Mouse (Mus musculus) liver, embryonic 12.5 days (tissue): ENCODE measurements at regions not wholly inside any gene's neighbourhood (a gene's known extent, or its start where the extent isn't known, plus 50 kb on each side); places are given as distances from the start of the nearest gene placed in this dataset.
A peak's percentile ranks its signal among the peaks of the same experiment; 100 is the strongest.

Source experiments
- ATAC-seq: fragments of 200-750 bp; cut with Nextera tagmentation; 2 replicates; pipeline ENCODE4 v1.8.0; 2017; ENCODE audit warnings: moderate number of reproducible peaks, mild to moderate bottlenecking, moderate library complexity
- H3K27ac ChIP-seq: fragments of 300-500 bp; sonication (generic); 2 replicates; pipeline ENCODE4 v1.5.1; 2016; ENCODE audit warnings: mild to moderate bottlenecking
- H3K27me3 ChIP-seq: fragments of 300-500 bp; sonication (generic); replicated peaks from 2 replicates; pipeline ENCODE4 v1.6.1; 2016; ENCODE audit warnings: mild to moderate bottlenecking, moderate library complexity
- H3K36me3 ChIP-seq: fragments of 300-500 bp; sonication (generic); 2 replicates; pipeline ENCODE4 v1.6.1; 2016; ENCODE audit warnings: mild to moderate bottlenecking, moderate library complexity
- H3K4me1 ChIP-seq: fragments of 300-500 bp; sonication (generic); 2 replicates; pipeline ENCODE4 v1.6.1; 2016
- H3K4me2 ChIP-seq: fragments of 300-500 bp; sonication (generic); 2 replicates; pipeline ENCODE4 v1.6.1; 2016; ENCODE audit warnings: mild to moderate bottlenecking, moderate library complexity
- H3K4me3 ChIP-seq: fragments of 300-500 bp; sonication (generic); 2 replicates; pipeline ENCODE4 v1.5.1; 2016; ENCODE audit warnings: mild to moderate bottlenecking, moderate library complexity
- H3K9ac ChIP-seq: fragments of 300-500 bp; sonication (generic); 2 replicates; pipeline ENCODE4 v1.6.1; 2016; ENCODE audit warnings: mild to moderate bottlenecking, moderate library complexity
- H3K9me3 ChIP-seq: fragments of 300-500 bp; sonication (generic); replicated peaks from 2 replicates; pipeline ENCODE4 v1.6.1; 2016; ENCODE audit warnings: mild to moderate bottlenecking, moderate library complexity
- WGBS: fragments of 180-500 bp; shearing (Covaris S2); methylation state at CpG from one replicate; pipeline ENCODE4 v1.1.7; 2016; ENCODE audit not compliant: insufficient replicate concordance; 5-methylcytosine and 5-hydroxymethylcytosine counted together

GRCm38 (mm10) chr16:97234321-97234720 is 63.8 kb upstream of the Dscam start:
- Histone ChIP-seq H3K27me3 (no peaks in the 10 kb centered on the region), H3K27ac (no peak overlapping the region), H3K4me3 (no peak overlapping the region), H3K4me2 (no peak overlapping the region), H3K9ac (no peak overlapping the region), H3K36me3 (no peaks in the 10 kb centered on the region), H3K4me1 (no peaks in the 10 kb centered on the region), H3K9me3 (no peaks in the 10 kb centered on the region)
- WGBS, result 32% methylated on average over 3 of the region's 3 CpGs
- no peak for ATAC-seq

- no peaks in the 10 kb centered on the region for H3K27me3 ChIP-seq
- peaks cover 3% of the 10 kb centered on the region for H3K4me1 ChIP-seq
- H3K4me2 ChIP-seq, result no peak overlapping the region
- H3K36me3 ChIP-seq, result no peaks in the 10 kb centered on the region
- H3K27ac ChIP-seq, result no peak overlapping the region
- no peaks in the 10 kb centered on the region for H3K9me3 ChIP-seq
- H3K4me3 ChIP-seq, result no peak overlapping the region
- peak; percentile 71; the same call in 1 of the 2 replicates for ATAC-seq
- 48% methylated on average over 5 of the region's 5 CpGs for WGBS
- H3K9ac ChIP-seq, result no peak overlapping the region
These were observed 69.1 kb upstream of the Dscam start for GRCm38 (mm10) chr16:97239626-97240025.

- Histone ChIP-seq H3K9me3 (no peaks in the 10 kb centered on the region), H3K4me3 (no peak overlapping the region), H3K4me1 (peaks cover 3% of the 10 kb centered on the region), H3K36me3 (no peaks in the 10 kb centered on the region), H3K27me3 (no peaks in the 10 kb centered on the region), H3K27ac (no peak overlapping the region), H3K4me2 (no peak overlapping the region), H3K9ac (no peak overlapping the region)
- WGBS, result 31% methylated on average over 7 of the region's 7 CpGs
- 0 out of 2 replicates have a peak, but pooled peaks have one; percentile 30 for ATAC-seq
These were observed 69.5 kb upstream of the Dscam start for GRCm38 (mm10) chr16:97240085-97240484.

GRCm38 (mm10) chr16:97240859-97241360 is 70.4 kb upstream of the Dscam start:
- WGBS, result 56% methylated on average over 8 of the region's 8 CpGs
- H3K9ac ChIP-seq, result no peak overlapping the region
- no peak overlapping the region for H3K4me2 ChIP-seq
- H3K27ac ChIP-seq, result no peak overlapping the region
- ATAC-seq, result no peak
- no peaks in the 10 kb centered on the region for H3K9me3 ChIP-seq
- H3K4me3 ChIP-seq, result no peak overlapping the region
- H3K27me3 ChIP-seq, result no peaks in the 10 kb centered on the region
- H3K36me3 ChIP-seq, result no peaks in the 10 kb centered on the region
- H3K4me1 ChIP-seq, result peaks cover 3% of the 10 kb centered on the region

- ATAC-seq, result no peak
- H3K27me3 ChIP-seq, result no peaks in the 10 kb centered on the region
- H3K4me2 ChIP-seq, result no peak overlapping the region
- H3K4me3 ChIP-seq, result no peak overlapping the region
- no peaks in the 10 kb centered on the region for H3K9me3 ChIP-seq
- H3K4me1 ChIP-seq, result peaks cover 3% of the 10 kb centered on the region
- H3K9ac ChIP-seq, result no peak overlapping the region
- no peaks in the 10 kb centered on the region for H3K36me3 ChIP-seq
- H3K27ac ChIP-seq, result no peak overlapping the region
These were observed 71.1 kb upstream of the Dscam start for GRCm38 (mm10) chr16:97241639-97242038.

GRCm38 (mm10) chr16:97250488-97250887 is 79.9 kb upstream of the Dscam start:
- H3K27ac ChIP-seq, result no peak overlapping the region
- H3K4me2 ChIP-seq, result no peak overlapping the region
- H3K27me3 ChIP-seq, result no peaks in the 10 kb centered on the region
- H3K4me3 ChIP-seq, result no peak overlapping the region
- H3K9ac ChIP-seq, result no peak overlapping the region
- H3K36me3 ChIP-seq, result no peaks in the 10 kb centered on the region
- no peak for ATAC-seq
- no peaks in the 10 kb centered on the region for H3K9me3 ChIP-seq
- 60% methylated on average over 6 of the region's 6 CpGs for WGBS
- no peaks in the 10 kb centered on the region for H3K4me1 ChIP-seq

- no peak overlapping the region for H3K4me3 ChIP-seq
- no peak overlapping the region for H3K27ac ChIP-seq
- H3K9ac ChIP-seq, result no peak overlapping the region
- no peaks in the 10 kb centered on the region for H3K36me3 ChIP-seq
- H3K27me3 ChIP-seq, result no peaks in the 10 kb centered on the region
- H3K4me2 ChIP-seq, result no peak overlapping the region
- H3K9me3 ChIP-seq, result no peaks in the 10 kb centered on the region
- ATAC-seq, result no peak; the same call in 1 of the 2 replicates
- H3K4me1 ChIP-seq, result no peaks in the 10 kb centered on the region
- WGBS, result 72% methylated on average over 1 of the region's 1 CpGs
These were observed 82.0 kb upstream of the Dscam start for GRCm38 (mm10) chr16:97252551-97252950.

- H3K4me1 ChIP-seq, result no peaks in the 10 kb centered on the region
These were observed 82.6 kb upstream of the Dscam start for GRCm38 (mm10) chr16:97252997-97253635.

GRCm38 (mm10) chr16:97258821-97259220 is 88.3 kb upstream of the Dscam start:
- peaks cover 8% of the 10 kb centered on the region for H3K27me3 ChIP-seq
- WGBS, result 71% methylated on average over 6 of the region's 6 CpGs

More at GRCm38 (mm10) chr16:97252997-97253635, 82.6 kb upstream of the Dscam start:
- Histone ChIP-seq H3K27me3 (no peaks in the 10 kb centered on the region), H3K4me2 (no peak overlapping the region), H3K9ac (no peak overlapping the region), H3K36me3 (no peaks in the 10 kb centered on the region), H3K27ac (no peak overlapping the region), H3K9me3 (no peaks in the 10 kb centered on the region), H3K4me3 (no peak overlapping the region)
- 43% methylated on average over 2 of the region's 2 CpGs for WGBS
- no peak for ATAC-seq

GRCm38 (mm10) chr16:97263451-97263850 is 92.9 kb upstream of the Dscam start:
- 22% methylated on average over 6 of the region's 6 CpGs for WGBS
- H3K4me1 ChIP-seq, result no peaks in the 10 kb centered on the region
- no peak overlapping the region for H3K4me2 ChIP-seq
- ATAC-seq, result no peak
- H3K9me3 ChIP-seq, result no peaks in the 10 kb centered on the region
- no peak overlapping the region for H3K4me3 ChIP-seq
- H3K27me3 ChIP-seq, result peaks cover 8% of the 10 kb centered on the region
- H3K36me3 ChIP-seq, result no peaks in the 10 kb centered on the region
- H3K9ac ChIP-seq, result no peak overlapping the region
- no peak overlapping the region for H3K27ac ChIP-seq

More at GRCm38 (mm10) chr16:97258821-97259220, 88.3 kb upstream of the Dscam start:
- H3K9ac ChIP-seq, result no peak overlapping the region
- ATAC-seq, result no peak
- H3K4me3 ChIP-seq, result no peak overlapping the region
- no peak overlapping the region for H3K27ac ChIP-seq
- no peak overlapping the region for H3K4me2 ChIP-seq
- no peaks in the 10 kb centered on the region for H3K9me3 ChIP-seq
- no peaks in the 10 kb centered on the region for H3K36me3 ChIP-seq
- no peaks in the 10 kb centered on the region for H3K4me1 ChIP-seq

- no peak for ATAC-seq
- WGBS, result 63% methylated on average over 7 of the region's 7 CpGs
These were observed 86.0 kb upstream of the Bace2 start for GRCm38 (mm10) chr16:97270417-97271133.

GRCm38 (mm10) chr16:97271264-97271663 is 85.3 kb upstream of the Bace2 start:
- 78% methylated on average over 8 of the region's 8 CpGs for WGBS
- H3K27me3 ChIP-seq, result no peaks in the 10 kb centered on the region
- no peaks in the 10 kb centered on the region for H3K36me3 ChIP-seq
- H3K4me2 ChIP-seq, result no peak overlapping the region
- H3K9ac ChIP-seq, result no peak overlapping the region
- H3K27ac ChIP-seq, result no peak overlapping the region
- H3K4me3 ChIP-seq, result no peak overlapping the region
- 0 out of 2 replicates have a peak, but pooled peaks cover 4% of the 10 kb centered on the region for H3K4me1 ChIP-seq
- H3K9me3 ChIP-seq, result no peaks in the 10 kb centered on the region
- no peak for ATAC-seq

More at GRCm38 (mm10) chr16:97270417-97271133, 86.0 kb upstream of the Bace2 start:
- Histone ChIP-seq H3K27ac (no peak overlapping the region), H3K4me2 (no peak overlapping the region), H3K9me3 (no peaks in the 10 kb centered on the region), H3K4me1 (0 out of 2 replicates have a peak, but pooled peaks cover 4% of the 10 kb centered on the region), H3K36me3 (no peaks in the 10 kb centered on the region), H3K27me3 (no peaks in the 10 kb centered on the region), H3K9ac (no peak overlapping the region), H3K4me3 (no peak overlapping the region)
